Mouse (Mus musculus) midbrain, embryonic 11.5 days (tissue): ENCODE measurements around the gene Macf1. TPM values are rescaled to one million over a fixed set of nuclear protein-coding genes. Genes with fewer than 3 reads are reported as not detected.
"Not testable (repeated sequence)": the region's sequence is repeated elsewhere in the genome, so short reads cannot be mapped to it uniquely, and the experiment has no call there.

Source experiments
- ATAC-seq: fragments of 200-750 bp; cut with Nextera tagmentation; 2 replicates; pipeline ENCODE4 v1.8.0; 2017; ENCODE audit warnings: moderate TSS enrichment, moderate library complexity; ENCODE audit not compliant: low FRiP score
- DNase-seq: peaks from one replicate; pipeline ENCODE4 v3.0.0; 2015; ENCODE audit warnings: low spot score; ENCODE audit errors: missing footprints
- H3K27ac ChIP-seq: fragments of 300-500 bp; sonication (generic); 2 replicates; pipeline ENCODE4 v1.5.1; 2014; ENCODE audit warnings: low read depth, low read length
- H3K27me3 ChIP-seq: fragments of 300-500 bp; sonication (generic); 2 replicates; pipeline ENCODE4 v1.6.1; 2014; ENCODE audit warnings: mild to moderate bottlenecking, low read length, moderate library complexity, mixed read lengths; ENCODE audit not compliant: control insufficient read depth, insufficient read depth
- H3K36me3 ChIP-seq: fragments of 300-500 bp; sonication (generic); 2 replicates; pipeline ENCODE4 v1.6.1; 2014; ENCODE audit warnings: mild to moderate bottlenecking, low read length, moderate library complexity, mixed read lengths; ENCODE audit not compliant: control insufficient read depth, insufficient read depth
- H3K4me1 ChIP-seq: fragments of 300-500 bp; sonication (generic); 2 replicates; pipeline ENCODE4 v1.6.1; 2014; ENCODE audit warnings: low read length; ENCODE audit not compliant: control insufficient read depth, insufficient read depth
- H3K4me2 ChIP-seq: fragments of 300-500 bp; sonication (generic); 2 replicates; pipeline ENCODE4 v1.6.1; 2014; ENCODE audit warnings: mild to moderate bottlenecking, moderate library complexity
- H3K4me3 ChIP-seq: fragments of 300-500 bp; sonication (generic); 2 replicates; pipeline ENCODE4 v1.5.1; 2014; ENCODE audit warnings: low read depth, low read length
- H3K9ac ChIP-seq: fragments of 300-500 bp; sonication (generic); 2 replicates; pipeline ENCODE4 v1.6.1; 2014; ENCODE audit warnings: low read length
- H3K9me3 ChIP-seq: fragments of 300-500 bp; sonication (generic); 2 replicates; pipeline ENCODE4 v1.6.1; 2016; ENCODE audit warnings: low read length; ENCODE audit not compliant: control insufficient read depth
- WGBS: fragments of 180-500 bp; shearing (Covaris S2); extraction: QIAGEN DNeasy Blood & Tissue Kit; methylation state at CpG from one replicate; pipeline ENCODE4 v1.1.7; 2014; 5-methylcytosine and 5-hydroxymethylcytosine counted together
- polyA plus RNA-seq: library from polyadenylated mRNA; unstranded; fragments of >200 nt; fragmentation: Nextera tagmentation; extraction: Ambion mirVana; gene quantifications from 2 replicates; pipeline ENCODE4 v1.2.1, GENCODE M21; 2014

Macf1 gene
- polyA plus RNA-seq, 1 experiment from 2014 or later: 74.6 TPM

GRCm38 (mm10) chr4:123353271-123353877 is 330.8 kb downstream of the Macf1 start:
- Histone ChIP-seq H3K9ac (no peak overlapping the region), H3K4me3 (no peak overlapping the region), H3K4me2 (no peak overlapping the region), H3K36me3 (peaks cover 29% of the 10 kb centered on the region), H3K27ac (no peak overlapping the region), H3K27me3 (no peaks in the 10 kb centered on the region), H3K4me1 (no peaks in the 10 kb centered on the region), H3K9me3 (no peaks in the 10 kb centered on the region)
- ATAC-seq: no peak
- no peak for DNase-seq
- WGBS: 85% methylated on average over 10 of the region's 10 CpGs

GRCm38 (mm10) chr4:123343471-123343789 is 340.7 kb downstream of the Macf1 start:
- H3K4me2 ChIP-seq: peak overlapping the region; percentile 96
- peaks cover 41% of the 10 kb centered on the region for H3K27me3 ChIP-seq
- H3K4me1 ChIP-seq: peaks cover 5% of the 10 kb centered on the region; the same call in 1 of the 2 replicates
- 9% methylated on average over 6 of the region's 6 CpGs for WGBS
- H3K27ac ChIP-seq: no peak overlapping the region
- no peak for DNase-seq
- no peak overlapping the region for H3K9ac ChIP-seq
- no peaks in the 10 kb centered on the region for H3K36me3 ChIP-seq
- no peak for ATAC-seq
- peak overlapping the region; percentile 52 for H3K4me3 ChIP-seq
- no peaks in the 10 kb centered on the region for H3K9me3 ChIP-seq

GRCm38 (mm10) chr4:123342642-123343470 is 341.3 kb downstream of the Macf1 start, which contains the start of gene Bmp8a:
Gene Bmp8a (minus strand): TSS chr4:123343252.
- H3K27me3 ChIP-seq: peaks cover 41% of the 10 kb centered on the region
- peaks cover 5% of the 10 kb centered on the region; the same call in 1 of the 2 replicates for H3K4me1 ChIP-seq
- H3K9ac ChIP-seq: peak within 1 kb of the TSS; percentile 36; the same call in 1 of the 2 replicates
- peak within 1 kb of the TSS; percentile 52 for H3K4me3 ChIP-seq
- H3K4me2 ChIP-seq: peak within 1 kb of the TSS; percentile 96
- DNase-seq (peak; percentile 97), ATAC-seq (peak; percentile 95)
- H3K9me3 ChIP-seq: no peaks in the 10 kb centered on the region
- WGBS: under 1% methylated on average over 65 of the region's 65 CpGs
- H3K27ac ChIP-seq: no peak within 1 kb of the TSS
- no peaks in the 10 kb centered on the region for H3K36me3 ChIP-seq

- Histone ChIP-seq H3K36me3 (no peaks in the 10 kb centered on the region), H3K4me2 (peak overlapping the region; percentile 96), H3K27me3 (peaks cover 41% of the 10 kb centered on the region), H3K27ac (no peak overlapping the region), H3K4me1 (peaks cover 5% of the 10 kb centered on the region; the same call in 1 of the 2 replicates), H3K4me3 (peak overlapping the region; percentile 52), H3K9ac (peak overlapping the region; percentile 20; the same call in 1 of the 2 replicates), H3K9me3 (no peaks in the 10 kb centered on the region)
- 2% methylated on average over 43 of the region's 43 CpGs for WGBS
- ATAC-seq: peak; percentile 52
- no peak for DNase-seq
Observed at GRCm38 (mm10) chr4:123342091-123342641, 342.0 kb downstream of the Macf1 start.

GRCm38 (mm10) chr4:123340232-123340631 is 343.9 kb downstream of the Macf1 start:
- Histone ChIP-seq H3K4me2 (no peak overlapping the region), H3K4me3 (no peak overlapping the region), H3K9me3 (no peaks in the 10 kb centered on the region), H3K36me3 (no peaks in the 10 kb centered on the region), H3K9ac (no peak overlapping the region), H3K4me1 (peaks cover 5% of the 10 kb centered on the region), H3K27ac (no peak overlapping the region), H3K27me3 (peaks cover 41% of the 10 kb centered on the region)
- ATAC-seq: no peak
- 73% methylated on average over 5 of the region's 5 CpGs for WGBS
- no peak for DNase-seq

- Histone ChIP-seq H3K4me1 (peaks cover 5% of the 10 kb centered on the region), H3K27ac (no peak overlapping the region), H3K4me2 (no peak overlapping the region), H3K4me3 (no peak overlapping the region), H3K27me3 (peaks cover 25% of the 10 kb centered on the region), H3K36me3 (no peaks in the 10 kb centered on the region), H3K9ac (no peak overlapping the region), H3K9me3 (no peaks in the 10 kb centered on the region)
- no peak for ATAC-seq
- no peak for DNase-seq
- 86% methylated on average over 4 of the region's 4 CpGs for WGBS
Observed at GRCm38 (mm10) chr4:123337693-123338092, 346.5 kb downstream of the Macf1 start.

GRCm38 (mm10) chr4:123335796-123336585 is 348.2 kb downstream of the Macf1 start:
- H3K4me2 ChIP-seq: no peak overlapping the region
- H3K27ac ChIP-seq: no peak overlapping the region
- H3K9ac ChIP-seq: no peak overlapping the region
- no peaks in the 10 kb centered on the region; the same call in 1 of the 2 replicates for H3K4me1 ChIP-seq
- 64% methylated on average over 14 of the region's 14 CpGs for WGBS
- no peak overlapping the region for H3K4me3 ChIP-seq
- peaks cover 8% of the 10 kb centered on the region for H3K27me3 ChIP-seq
- no peak for ATAC-seq
- H3K36me3 ChIP-seq: no peaks in the 10 kb centered on the region
- no peak for DNase-seq
- H3K9me3 ChIP-seq: no peaks in the 10 kb centered on the region

- H3K36me3 ChIP-seq, H3K9me3 ChIP-seq, DNase-seq, H3K4me1 ChIP-seq, H3K4me2 ChIP-seq, H3K27ac ChIP-seq, H3K27me3 ChIP-seq, H3K9ac ChIP-seq, ATAC-seq, H3K4me3 ChIP-seq: not testable (repeated sequence)
- WGBS: 81% methylated on average over 10 of the region's 10 CpGs
Observed at GRCm38 (mm10) chr4:123335244-123335643, 348.9 kb downstream of the Macf1 start.
